Mouse (Mus musculus) cerebellum, adult 2 months (tissue): ENCODE results near the gene Pipox.

Source experiments
- CTCF ChIP-seq: fragments of 200-500 bp; IDR thresholded peaks from 2 replicates; pipeline ENCODE4 v1.5.1; 2011; ENCODE audit warnings: low read depth, mild to moderate bottlenecking, control low read depth, low read length, moderate library complexity, borderline replicate concordance; ENCODE audit not compliant: insufficient read depth
- POLR2A ChIP-seq: fragments of 200-500 bp; IDR thresholded peaks from 2 replicates; pipeline ENCODE4 v1.6.1; 2011; ENCODE audit warnings: low read length, control low read depth, borderline replicate concordance; ENCODE audit not compliant: insufficient read depth

- no peak for TF ChIP-seq POLR2A
- no peak for TF ChIP-seq CTCF
Observed at GRCm38 (mm10) chr11:77855396-77855795, 38.5 kb downstream of the Pipox start.
